Mouse (Mus musculus): ENCODE data around the gene Kdr. TPM values are rescaled to one million over a fixed set of nuclear protein-coding genes. Genes with fewer than 3 reads are reported as not detected.

Kdr gene
- polyA plus RNA-seq, 1 experiment from 2014 or later = 26.9 TPM

- no peaks in the 10 kb centered on the region for H3K36me3 ChIP-seq (ENCODE audit: control insufficient read depth, insufficient read depth, low read length)
- H3K9me3 ChIP-seq (ENCODE audit: control insufficient read depth, low read length) = no peaks in the 10 kb centered on the region
- H3K4me1 ChIP-seq (ENCODE audit: control insufficient read depth, insufficient read depth, low read length) = no peaks in the 10 kb centered on the region
- H3K4me3 ChIP-seq (replicated peaks; ENCODE audit: low read depth, low read length) = no peak overlapping the region
- no peak overlapping the region for H3K9ac ChIP-seq (replicated peaks; ENCODE audit: low read length)
- no peak for ATAC-seq (ENCODE audit: low FRiP score, low TSS enrichment)
- WGBS = 87% methylated on average over 4 of the region's 4 CpGs
- H3K4me2 ChIP-seq (ENCODE audit: low read length) = no peak overlapping the region
- no peaks in the 10 kb centered on the region for H3K27me3 ChIP-seq (ENCODE audit: control insufficient read depth, insufficient read depth, low read length)
- no peak overlapping the region for H3K27ac ChIP-seq (replicated peaks; ENCODE audit: low read depth, low read length)
- DNase-seq = no peak
Measured at GRCm38 (mm10) chr5:75917231-75917630, 61.0 kb downstream of the Kdr start.

GRCm38 (mm10) chr5:75906102-75906501 is 72.2 kb downstream of the Kdr start:
- no peaks in the 10 kb centered on the region for H3K27me3 ChIP-seq (ENCODE audit: control insufficient read depth, insufficient read depth, low read length)
- no peaks in the 10 kb centered on the region for H3K36me3 ChIP-seq (ENCODE audit: control insufficient read depth, insufficient read depth, low read length)
- DNase-seq = no peak
- no peak for ATAC-seq (ENCODE audit: low FRiP score, low TSS enrichment)
- H3K4me1 ChIP-seq (ENCODE audit: control insufficient read depth, insufficient read depth, low read length) = no peaks in the 10 kb centered on the region
- no peak overlapping the region for H3K4me3 ChIP-seq (replicated peaks; ENCODE audit: low read depth, low read length)
- no peak overlapping the region for H3K27ac ChIP-seq (replicated peaks; ENCODE audit: low read depth, low read length)
- WGBS = 73% methylated on average over 4 of the region's 4 CpGs
- H3K9ac ChIP-seq (replicated peaks; ENCODE audit: low read length) = no peak overlapping the region
- H3K9me3 ChIP-seq (ENCODE audit: control insufficient read depth, low read length) = no peaks in the 10 kb centered on the region
- no peak overlapping the region for H3K4me2 ChIP-seq (ENCODE audit: low read length)

DNA sequence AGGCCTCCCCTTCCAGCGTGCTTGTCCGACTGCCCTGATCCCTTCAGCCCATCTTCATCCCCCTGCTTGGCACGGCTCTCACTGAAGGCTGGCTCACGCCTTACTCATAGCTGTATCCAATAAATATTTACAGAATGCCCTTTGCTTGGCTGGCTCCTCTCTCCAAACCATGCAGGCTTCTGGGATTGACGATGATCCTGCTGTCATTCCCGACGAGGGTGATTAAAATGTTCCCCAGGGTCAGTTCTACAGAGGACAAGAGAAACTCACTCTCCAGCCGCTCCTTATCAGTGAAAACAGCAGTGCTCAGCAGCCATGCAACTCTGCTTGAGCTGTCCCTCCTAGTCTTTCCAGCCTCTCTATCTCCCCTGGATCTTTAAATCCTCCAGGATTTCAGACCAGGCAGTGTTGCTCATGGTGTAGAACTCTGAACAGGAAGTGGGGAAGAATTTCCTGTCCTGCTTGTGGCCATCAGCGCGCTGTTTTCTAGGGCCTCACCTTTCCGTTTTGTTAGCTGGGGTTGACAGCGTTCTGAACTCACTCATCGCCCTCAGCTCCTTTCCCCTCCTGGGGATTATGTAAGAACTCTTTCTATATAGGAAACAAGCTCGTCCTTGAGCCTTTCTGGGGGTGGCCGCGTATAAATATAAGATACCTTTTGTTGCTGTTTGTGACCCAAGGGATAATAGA is 77.9 kb downstream of the Kdr start:
- ATAC-seq (ENCODE audit: low FRiP score, low TSS enrichment) (no peak), DNase-seq (peak; percentile 31)
- Histone ChIP-seq H3K27ac (replicated peaks; ENCODE audit: low read depth, low read length) (no peak overlapping the region), H3K27me3 (ENCODE audit: control insufficient read depth, insufficient read depth, low read length) (no peaks in the 10 kb centered on the region), H3K9ac (replicated peaks; ENCODE audit: low read length) (peak overlapping the region; percentile 16; the same call in 1 of the 2 replicates), H3K4me1 (ENCODE audit: control insufficient read depth, insufficient read depth, low read length) (peaks cover 5% of the 10 kb centered on the region; the same call in 1 of the 2 replicates), H3K9me3 (ENCODE audit: control insufficient read depth, low read length) (no peaks in the 10 kb centered on the region), H3K36me3 (ENCODE audit: control insufficient read depth, insufficient read depth, low read length) (no peaks in the 10 kb centered on the region), H3K4me3 (replicated peaks; ENCODE audit: low read depth, low read length) (no peak overlapping the region), H3K4me2 (ENCODE audit: low read length) (no peak overlapping the region)
- 52% methylated on average over 16 of the region's 16 CpGs for WGBS

DNA sequence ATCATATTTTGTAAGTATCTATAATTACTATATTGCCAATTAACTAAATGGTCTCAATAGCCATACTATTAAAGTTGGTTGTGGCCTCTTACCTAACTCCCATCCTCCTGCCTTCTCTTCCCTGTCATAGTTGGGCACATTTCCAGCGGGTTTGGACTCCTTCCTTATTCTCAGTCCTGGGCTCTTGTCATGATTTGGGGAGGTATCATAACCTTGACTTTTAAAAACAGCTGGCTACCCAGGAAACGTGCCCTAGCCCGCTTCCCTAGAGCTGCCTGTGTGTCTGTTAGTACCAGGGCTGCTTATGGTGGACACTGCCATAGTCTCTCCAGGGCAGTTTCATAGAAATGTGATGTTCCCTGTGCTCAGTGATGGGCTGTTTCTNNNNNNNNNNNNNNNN is 82.9 kb downstream of the Kdr start:
- H3K9me3 ChIP-seq (ENCODE audit: control insufficient read depth, low read length) = no peaks in the 10 kb centered on the region
- no peak overlapping the region for H3K27ac ChIP-seq (replicated peaks; ENCODE audit: low read depth, low read length)
- H3K27me3 ChIP-seq (ENCODE audit: control insufficient read depth, insufficient read depth, low read length) = no peaks in the 10 kb centered on the region
- no peaks in the 10 kb centered on the region for H3K36me3 ChIP-seq (ENCODE audit: control insufficient read depth, insufficient read depth, low read length)
- H3K4me2 ChIP-seq (ENCODE audit: low read length) = no peak overlapping the region
- peaks cover 5% of the 10 kb centered on the region; the same call in 1 of the 2 replicates for H3K4me1 ChIP-seq (ENCODE audit: control insufficient read depth, insufficient read depth, low read length)
- DNase-seq (no peak), ATAC-seq (ENCODE audit: low FRiP score, low TSS enrichment) (no peak)
- H3K4me3 ChIP-seq (replicated peaks; ENCODE audit: low read depth, low read length) = no peak overlapping the region
- no peak overlapping the region for H3K9ac ChIP-seq (replicated peaks; ENCODE audit: low read length)
- WGBS = 91% methylated on average over 3 of the region's 3 CpGs

- no peaks in the 10 kb centered on the region for H3K36me3 ChIP-seq (ENCODE audit: control insufficient read depth, insufficient read depth, low read length)
- no peak overlapping the region for H3K27ac ChIP-seq (replicated peaks; ENCODE audit: low read depth, low read length)
- H3K4me1 ChIP-seq (ENCODE audit: control insufficient read depth, insufficient read depth, low read length) = peaks cover 5% of the 10 kb centered on the region; the same call in 1 of the 2 replicates
- no peak for ATAC-seq (ENCODE audit: low FRiP score, low TSS enrichment)
- H3K9me3 ChIP-seq (ENCODE audit: control insufficient read depth, low read length) = no peaks in the 10 kb centered on the region
- no peak overlapping the region for H3K4me3 ChIP-seq (replicated peaks; ENCODE audit: low read depth, low read length)
- no peaks in the 10 kb centered on the region for H3K27me3 ChIP-seq (ENCODE audit: control insufficient read depth, insufficient read depth, low read length)
- WGBS = 19% methylated on average over 6 of the region's 6 CpGs
- H3K4me2 ChIP-seq (ENCODE audit: low read length) = no peak overlapping the region
- H3K9ac ChIP-seq (replicated peaks; ENCODE audit: low read length) = no peak overlapping the region
- peak; percentile 10 for DNase-seq
Measured at GRCm38 (mm10) chr5:75892956-75893471, 85.2 kb downstream of the Kdr start.

Small RNA genes lying within 50 kb of the gene (microRNA-seq; reads per million reads assigned to microRNA genes)
- gene Gm25374 = not detected

Other genes starting within 250 kb of the Kdr start
- gene Srd5a3, start 161.8 kb upstream of the Kdr start, polyA plus RNA-seq (2014; fragmentation: Nextera tagmentation; extraction: Ambion mirVana) = 10.8 and 14.6 TPM in 2 replicates
- 47.6 and 58.2 TPM in 2 replicates for gene Tmem165, start 205.4 kb upstream of the Kdr start, polyA plus RNA-seq (2014; fragmentation: Nextera tagmentation; extraction: Ambion mirVana)